Mouse (Mus musculus) lung, postnatal 0 days (tissue): ENCODE results near the gene Ppil4.
A peak's percentile ranks its signal among the peaks of the same experiment; 100 is the strongest.

Source experiments
- CTCF ChIP-seq: IDR thresholded peaks from 2 replicates; pipeline ENCODE4 v1.5.1; 2016; ENCODE audit warnings: antibody characterized with exemption, mild to moderate bottlenecking
- EP300 ChIP-seq: IDR thresholded peaks from 2 replicates; pipeline ENCODE4 v1.6.1; 2016; ENCODE audit warnings: antibody characterized with exemption, mild to moderate bottlenecking, control low read depth

GRCm38 (mm10) chr10:7841571-7842080 lies 48.9 kb downstream of the Ppil4 start:
- no peak; the same call in 1 of the 2 replicates for TF ChIP-seq CTCF
- peak; percentile 49; the same call in 1 of the 2 replicates for TF ChIP-seq EP300
